Mouse (Mus musculus) myocyte (in vitro differentiated cells): ENCODE results near the gene Gemin4.

Experiments used
- CEBPB ChIP-seq: IDR thresholded peaks from 2 replicates; pipeline ENCODE4 v1.6.1; 2011; ENCODE audit warnings: mild to moderate bottlenecking, moderate library complexity; ENCODE audit not compliant: poor library complexity, insufficient read depth, severe bottlenecking
- MAX ChIP-seq: IDR thresholded peaks from one replicate; pipeline ENCODE4 v1.6.1; 2011; ENCODE audit warnings: low read depth, mild to moderate bottlenecking, control low read depth
- MYOG ChIP-seq, 3 experiments: IDR thresholded peaks; one replicate each; pipeline ENCODE4 v1.6.1; 2011; ENCODE audit warnings: control low read depth in 2 of 3, low read depth in 2 of 3, mild to moderate bottlenecking in 2 of 3; ENCODE audit not compliant: insufficient read length in 2 of 3, control insufficient read depth in 1 of 3, insufficient read depth in 1 of 3
- POLR2A ChIP-seq: IDR thresholded peaks from one replicate; pipeline ENCODE4 v1.6.1; 2011; ENCODE audit warnings: low read depth, mild to moderate bottlenecking, control low read depth, moderate library complexity; ENCODE audit not compliant: insufficient read length
- POLR2AphosphoS2 ChIP-seq: IDR thresholded peaks from one replicate; pipeline ENCODE4 v1.6.1; 2011; ENCODE audit warnings: low read depth, control low read depth; ENCODE audit not compliant: insufficient read length
- USF1 ChIP-seq: IDR thresholded peaks from one replicate; pipeline ENCODE4 v1.6.1; 2011; ENCODE audit warnings: low read depth, mild to moderate bottlenecking, control low read depth, moderate library complexity

- TF ChIP-seq POLR2A (no peak), MYOG (IDR thresholded peaks at IDR 0.05; ENCODE audit: control insufficient read depth in 1 of 3, insufficient read depth in 1 of 3, insufficient read length in 2 of 3, low read depth in 2 of 3) (no peak), USF1 (no peak), CEBPB (no peak), POLR2AphosphoS2 (no peak), MAX (no peak)
These were observed 43.0 kb upstream of the Gemin4 start for GRCm38 (mm10) chr11:76260208-76261050.
